Mouse (Mus musculus): ENCODE results near the gene Cpne2. TPM values are rescaled to one million over a fixed set of nuclear protein-coding genes. Genes with fewer than 3 reads are reported as not detected.

The Cpne2 gene
- total RNA-seq, 1 experiment: 12.5 TPM

DNA sequence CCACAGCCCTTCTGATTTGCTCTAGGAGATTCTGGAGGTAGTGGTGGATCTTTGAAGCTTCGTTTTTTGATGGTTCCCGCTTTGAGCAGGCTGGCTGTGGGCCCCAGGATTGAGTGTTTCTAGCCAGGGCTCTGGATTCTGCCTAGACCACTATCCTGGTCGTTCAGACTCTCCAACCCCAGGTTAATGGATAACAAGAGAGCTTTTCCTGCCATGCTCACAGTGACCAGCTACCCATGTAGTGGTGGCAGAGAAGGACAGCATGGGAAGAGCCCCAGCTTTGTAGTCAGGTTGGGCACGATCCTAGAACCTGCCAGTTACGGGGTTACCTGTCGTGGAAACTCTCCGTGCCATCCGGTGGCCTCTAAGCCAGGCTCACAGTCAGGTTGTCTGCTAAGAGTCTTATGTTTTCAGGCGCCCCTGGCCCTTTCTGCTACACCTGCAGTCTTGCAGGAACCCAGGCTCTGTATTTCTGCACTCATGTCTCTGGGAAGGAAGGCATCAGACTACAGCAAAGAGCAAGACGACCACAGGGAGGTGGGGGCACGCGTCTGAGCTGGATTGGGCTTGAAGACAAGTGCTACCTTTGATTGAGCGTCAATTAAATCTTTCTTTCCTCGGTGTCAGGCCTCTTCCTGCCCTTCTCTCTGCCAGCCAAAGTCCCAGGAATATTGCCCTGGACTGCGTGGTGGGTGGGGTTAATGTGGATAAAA is 33.8 kb downstream of the Cpne2 start:
- H3K36me3 ChIP-seq (ENCODE audit: control insufficient read depth, insufficient read depth, low read length, poor library complexity, severe bottlenecking): no peaks in the 10 kb centered on the region; the same call in 1 of the 2 replicates
- no peak overlapping the region for H3K4me3 ChIP-seq (ENCODE audit: insufficient read depth in 1 of 2, low read depth in 1 of 2, low read length in 2 of 2, poor library complexity in 1 of 2, severe bottlenecking in 1 of 2)
- H3K27ac ChIP-seq (ENCODE audit: insufficient read depth, low read depth, low read length, poor library complexity, severe bottlenecking): no peak overlapping the region
- H3K4me1 ChIP-seq (ENCODE audit: control insufficient read depth in 2 of 2, insufficient read depth in 2 of 2, low read length in 2 of 2, poor library complexity in 1 of 2): peaks cover 0 to 4% of the 10 kb centered on the region in 2 experiments; a peak in 1 of 4 replicates
- DNase-seq (ENCODE audit: low read depth, low spot score): no peak
- H3K9ac ChIP-seq (ENCODE audit: insufficient read depth, low read depth, low read length, poor library complexity, severe bottlenecking): no peak overlapping the region
- no peak for TF ChIP-seq ZC3H11A (IDR thresholded peaks at IDR 0.05; ENCODE audit: borderline replicate concordance, low read depth, low read length)
- in situ Hi-C loops (cut with MboI; ENCODE audit: low sequenced_read_pairs in 2 of 2, unreplicated experiment in 2 of 2): no loop called here
- H3K9me3 ChIP-seq (ENCODE audit: control insufficient read depth, insufficient read depth, low read depth, low read length): no peaks in the 10 kb centered on the region

DNA sequence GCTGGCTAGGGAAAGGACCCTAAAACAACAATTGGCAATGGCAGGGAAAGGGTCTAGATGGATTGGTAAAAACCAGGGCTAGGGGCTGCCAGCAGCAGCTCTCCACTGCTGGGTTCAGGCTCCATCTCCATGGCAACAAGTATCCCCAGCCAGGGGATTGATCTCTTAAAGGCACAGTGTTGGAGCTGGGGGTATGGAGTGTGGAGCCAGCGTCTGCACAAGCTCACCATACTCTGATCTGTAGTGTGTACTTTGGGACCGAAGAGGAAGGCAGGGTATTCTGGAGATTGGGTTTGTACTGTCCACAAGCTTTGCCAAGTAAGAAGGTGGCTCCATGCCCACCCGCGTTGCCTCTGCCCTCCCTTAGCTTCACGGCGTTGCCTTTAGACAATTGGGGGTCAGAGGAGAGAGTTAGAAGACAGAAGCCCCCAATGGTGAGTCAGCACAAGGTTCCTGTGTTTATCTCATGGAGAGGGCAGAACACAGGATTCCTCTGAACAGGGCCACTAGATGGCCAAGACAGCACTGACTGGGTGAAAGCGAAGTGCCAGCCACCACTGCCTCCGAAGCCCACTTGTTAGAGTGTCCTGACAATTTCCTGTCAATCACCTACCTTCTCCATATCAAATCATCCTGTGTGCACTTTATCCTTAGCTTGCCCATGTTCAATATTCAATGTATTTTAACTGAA is 34.5 kb downstream of the Cpne2 start:
- DNase-seq (ENCODE audit: low read depth, low spot score): no peak
- in situ Hi-C loops (cut with MboI; ENCODE audit: low sequenced_read_pairs in 2 of 2, unreplicated experiment in 2 of 2): no loop called here
- Histone ChIP-seq H3K27ac (ENCODE audit: insufficient read depth, low read depth, low read length, poor library complexity, severe bottlenecking) (no peak overlapping the region), H3K9ac (ENCODE audit: insufficient read depth, low read depth, low read length, poor library complexity, severe bottlenecking) (no peak overlapping the region), H3K4me1 (ENCODE audit: control insufficient read depth in 2 of 2, insufficient read depth in 2 of 2, low read length in 2 of 2, poor library complexity in 1 of 2) (peaks cover 0 to 4% of the 10 kb centered on the region in 2 experiments; a peak in 1 of 4 replicates), H3K4me3 (ENCODE audit: insufficient read depth in 1 of 2, low read depth in 1 of 2, low read length in 2 of 2, poor library complexity in 1 of 2, severe bottlenecking in 1 of 2) (no peak overlapping the region), H3K36me3 (ENCODE audit: control insufficient read depth, insufficient read depth, low read length, poor library complexity, severe bottlenecking) (no peaks in the 10 kb centered on the region; the same call in 1 of the 2 replicates), H3K9me3 (ENCODE audit: control insufficient read depth, insufficient read depth, low read depth, low read length) (no peaks in the 10 kb centered on the region)
- no peak for TF ChIP-seq ZC3H11A (IDR thresholded peaks at IDR 0.05; ENCODE audit: borderline replicate concordance, low read depth, low read length)
- TF ChIP-seq CHD2 (IDR thresholded peaks at IDR 0.05; ENCODE audit: low read depth, low read length): no peak
- TF ChIP-seq MAFK (IDR thresholded peaks at IDR 0.05; ENCODE audit: insufficient read depth, low read depth, low read length): no peak
- no peak for TF ChIP-seq ZNF384 (IDR thresholded peaks at IDR 0.05; ENCODE audit: low read depth, low read length)
- no peak for TF ChIP-seq HCFC1 (IDR thresholded peaks at IDR 0.05; ENCODE audit: borderline replicate concordance, insufficient read depth, low read length)

DNA sequence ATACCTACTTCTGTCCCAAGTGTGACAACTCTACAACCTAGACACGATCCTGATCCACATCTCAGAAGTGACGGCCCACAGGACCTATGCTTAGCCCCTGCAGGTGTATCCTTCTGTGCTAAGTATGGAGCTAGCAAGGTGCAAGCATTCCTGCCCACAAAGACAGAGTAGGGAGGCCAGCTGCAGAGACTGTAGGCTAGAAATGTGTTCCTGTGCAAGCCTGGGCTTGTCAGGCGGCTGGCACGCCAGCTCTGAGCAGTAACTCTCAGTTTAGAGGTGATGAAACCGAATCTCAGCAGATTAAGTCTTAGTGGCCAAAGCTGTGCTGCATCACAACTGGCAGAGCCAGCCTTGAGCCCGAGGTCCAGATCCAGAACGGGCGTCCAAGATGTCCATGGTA is 35.3 kb downstream of the Cpne2 start:
- no peak overlapping the region for H3K27ac ChIP-seq (ENCODE audit: insufficient read depth, low read depth, low read length, poor library complexity, severe bottlenecking)
- no peaks in the 10 kb centered on the region for H3K9me3 ChIP-seq (ENCODE audit: control insufficient read depth, insufficient read depth, low read depth, low read length)
- no peak overlapping the region for H3K4me3 ChIP-seq (ENCODE audit: insufficient read depth in 1 of 2, low read depth in 1 of 2, low read length in 2 of 2, poor library complexity in 1 of 2, severe bottlenecking in 1 of 2)
- peaks cover 0 to 4% of the 10 kb centered on the region in 2 experiments; a peak in 1 of 4 replicates for H3K4me1 ChIP-seq (ENCODE audit: control insufficient read depth in 2 of 2, insufficient read depth in 2 of 2, low read length in 2 of 2, poor library complexity in 1 of 2)
- in situ Hi-C loops (cut with MboI; ENCODE audit: low sequenced_read_pairs in 2 of 2, unreplicated experiment in 2 of 2): no loop called here
- TF ChIP-seq MAFK (IDR thresholded peaks at IDR 0.05; ENCODE audit: insufficient read depth, low read depth, low read length) (no peak), ZNF384 (IDR thresholded peaks at IDR 0.05; ENCODE audit: low read depth, low read length) (no peak), HCFC1 (IDR thresholded peaks at IDR 0.05; ENCODE audit: borderline replicate concordance, insufficient read depth, low read length) (no peak), CHD2 (IDR thresholded peaks at IDR 0.05; ENCODE audit: low read depth, low read length) (no peak), ZC3H11A (IDR thresholded peaks at IDR 0.05; ENCODE audit: borderline replicate concordance, low read depth, low read length) (no peak)
- DNase-seq (ENCODE audit: low read depth, low spot score): no peak
- no peaks in the 10 kb centered on the region; the same call in 1 of the 2 replicates for H3K36me3 ChIP-seq (ENCODE audit: control insufficient read depth, insufficient read depth, low read length, poor library complexity, severe bottlenecking)
- H3K9ac ChIP-seq (ENCODE audit: insufficient read depth, low read depth, low read length, poor library complexity, severe bottlenecking): no peak overlapping the region

DNA sequence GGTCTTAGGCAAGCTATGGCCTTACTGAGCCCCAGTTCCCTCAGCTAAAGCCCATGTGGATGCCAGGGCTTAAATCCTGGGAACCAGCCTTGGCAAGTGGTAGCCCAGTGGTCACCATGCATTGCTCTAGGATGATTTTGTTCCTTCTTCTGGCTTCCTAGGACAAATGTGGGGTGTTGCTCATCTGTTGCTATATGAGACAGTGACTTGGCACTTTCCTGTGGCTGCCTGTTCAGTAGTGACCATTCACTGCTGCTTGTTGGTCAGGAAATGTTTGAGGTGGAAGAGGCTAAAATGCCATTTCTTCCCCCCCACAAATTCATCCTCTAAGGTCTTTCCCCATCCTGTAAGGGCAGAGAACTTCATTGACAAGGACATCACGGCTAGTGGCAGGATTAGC is 36.6 kb downstream of the Cpne2 start:
- TF ChIP-seq HCFC1 (IDR thresholded peaks at IDR 0.05; ENCODE audit: borderline replicate concordance, insufficient read depth, low read length) (no peak), ZC3H11A (IDR thresholded peaks at IDR 0.05; ENCODE audit: borderline replicate concordance, low read depth, low read length) (no peak), CHD2 (IDR thresholded peaks at IDR 0.05; ENCODE audit: low read depth, low read length) (no peak), MAFK (IDR thresholded peaks at IDR 0.05; ENCODE audit: insufficient read depth, low read depth, low read length) (no peak), ZNF384 (IDR thresholded peaks at IDR 0.05; ENCODE audit: low read depth, low read length) (no peak)
- Histone ChIP-seq H3K9ac (ENCODE audit: insufficient read depth, low read depth, low read length, poor library complexity, severe bottlenecking) (no peak overlapping the region), H3K36me3 (ENCODE audit: control insufficient read depth, insufficient read depth, low read length, poor library complexity, severe bottlenecking) (peaks cover 7% of the 10 kb centered on the region; the same call in 1 of the 2 replicates), H3K4me3 (ENCODE audit: insufficient read depth in 1 of 2, low read depth in 1 of 2, low read length in 2 of 2, poor library complexity in 1 of 2, severe bottlenecking in 1 of 2) (no peak overlapping the region), H3K4me1 (ENCODE audit: control insufficient read depth in 2 of 2, insufficient read depth in 2 of 2, low read length in 2 of 2, poor library complexity in 1 of 2) (peaks cover 0 to 4% of the 10 kb centered on the region in 2 experiments; a peak in 1 of 4 replicates), H3K27ac (ENCODE audit: insufficient read depth, low read depth, low read length, poor library complexity, severe bottlenecking) (no peak overlapping the region), H3K9me3 (ENCODE audit: control insufficient read depth, insufficient read depth, low read depth, low read length) (no peaks in the 10 kb centered on the region)
- no peak for DNase-seq (ENCODE audit: low read depth, low spot score)
- in situ Hi-C loops (cut with MboI; ENCODE audit: low sequenced_read_pairs in 2 of 2, unreplicated experiment in 2 of 2): no loop called here

All from ES-E14 (cell line).